Mouse (Mus musculus): ENCODE measurements around the gene Llgl1. TPM values are rescaled to one million over a fixed set of nuclear protein-coding genes. Genes with fewer than 3 reads are reported as not detected.
A peak's percentile ranks its signal among the peaks of the same experiment; 100 is the strongest.

Llgl1 gene
- 53.0 and 57.9 TPM in 2 replicates for polyA plus RNA-seq (2015; fragmentation: Nextera tagmentation; extraction: Ambion mirVana)

- Histone ChIP-seq H3K36me3 (replicated peaks) (no peaks in the 10 kb centered on the region; the same call in 1 of the 2 replicates), H3K27me3 (replicated peaks) (no peaks in the 10 kb centered on the region), H3K27ac (peak within 1 kb of the TSS; percentile 88), H3K4me2 (peak within 1 kb of the TSS; percentile 74), H3K9ac (peak within 1 kb of the TSS; percentile 85), H3K4me1 (peaks cover 43% of the 10 kb centered on the region), H3K4me3 (peak within 1 kb of the TSS; percentile 74), H3K9me3 (no peaks in the 10 kb centered on the region)
- peak; percentile 90 for ATAC-seq (replicated peaks)
- under 1% methylated on average over 48 of the region's 73 CpGs for WGBS
These were observed at the start of gene Llgl1 for GRCm38 (mm10) chr11:60699524-60700075. Gene Llgl1 (plus strand): TSS chr11:60699723.

DNA sequence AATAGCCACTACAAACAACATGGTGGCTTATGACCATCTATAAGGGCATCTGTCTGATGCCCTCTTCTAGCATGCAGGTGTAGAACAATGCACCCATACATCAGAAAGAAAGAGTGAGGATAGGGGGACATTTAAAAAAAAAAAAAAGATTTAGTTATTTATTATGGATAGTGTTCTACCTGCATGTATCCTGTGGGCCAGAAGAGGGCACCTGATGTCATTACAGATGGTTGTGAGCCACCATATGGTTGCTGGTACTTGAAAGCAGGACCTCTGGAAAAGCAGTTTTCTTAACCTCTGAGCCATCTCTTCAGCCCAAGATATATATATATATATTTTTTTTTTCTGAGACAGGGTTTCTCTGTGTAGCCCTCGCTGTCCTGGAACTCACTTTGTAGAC is 3.4 kb upstream of the Llgl1 start:
- WGBS = 82% methylated on average over 1 of the region's 1 CpGs
- H3K9me3 ChIP-seq = no peaks in the 10 kb centered on the region
- no peak for ATAC-seq (replicated peaks)

DNA sequence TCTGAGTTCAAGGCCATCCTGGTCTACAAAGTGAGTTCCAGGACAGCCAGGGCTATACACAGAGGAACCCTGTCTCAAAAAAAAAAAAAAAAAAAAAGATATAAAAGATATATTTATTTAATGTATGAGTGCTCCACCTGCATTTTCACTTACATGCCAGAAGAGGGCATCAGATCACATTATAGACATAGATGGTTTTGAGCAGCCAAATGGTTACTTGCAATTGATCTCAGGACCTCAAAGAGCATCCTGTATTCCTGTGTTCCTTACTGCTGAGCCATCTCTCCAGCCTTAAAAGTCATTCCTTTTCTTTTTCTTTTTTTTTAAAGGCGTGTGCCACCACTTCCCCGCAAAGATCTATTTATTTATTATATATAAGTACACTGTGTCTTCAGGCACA is 2.0 kb upstream of the Llgl1 start:
- H3K4me2 ChIP-seq = no peak overlapping the region
- peaks cover 28% of the 10 kb centered on the region for H3K4me1 ChIP-seq
- ATAC-seq (replicated peaks) = no peak
- no peaks in the 10 kb centered on the region for H3K27me3 ChIP-seq (replicated peaks)
- H3K4me3 ChIP-seq = no peak overlapping the region
- no peak overlapping the region for H3K9ac ChIP-seq
- H3K9me3 ChIP-seq = no peaks in the 10 kb centered on the region
- no peaks in the 10 kb centered on the region for H3K36me3 ChIP-seq (replicated peaks)
- no peak overlapping the region for H3K27ac ChIP-seq
- WGBS = 70% methylated on average over 2 of the region's 2 CpGs

More for the DNA sequence above, 3.4 kb upstream of the Llgl1 start:
- Histone ChIP-seq H3K27me3 (replicated peaks) (no peaks in the 10 kb centered on the region), H3K4me2 (no peak overlapping the region), H3K9ac (no peak overlapping the region), H3K4me3 (no peak overlapping the region), H3K27ac (no peak overlapping the region), H3K4me1 (peaks cover 16% of the 10 kb centered on the region), H3K36me3 (replicated peaks) (no peaks in the 10 kb centered on the region)

GRCm38 (mm10) chr11:60698806-60699523 is 558 bp upstream of the Llgl1 start:
- Histone ChIP-seq H3K27ac (peak overlapping the region; percentile 88), H3K4me1 (peaks cover 42% of the 10 kb centered on the region), H3K27me3 (replicated peaks) (no peaks in the 10 kb centered on the region), H3K36me3 (replicated peaks) (no peaks in the 10 kb centered on the region), H3K4me2 (peak overlapping the region; percentile 74), H3K4me3 (peak overlapping the region; percentile 74), H3K9ac (peak overlapping the region; percentile 31), H3K9me3 (no peaks in the 10 kb centered on the region)
- WGBS = 1% methylated on average over 22 of the region's 22 CpGs
- ATAC-seq (replicated peaks) = peak; percentile 56

- ATAC-seq (replicated peaks) = no peak
- no peaks in the 10 kb centered on the region for H3K9me3 ChIP-seq
- 19% methylated on average over 12 of the region's 12 CpGs for WGBS
- peaks cover 43% of the 10 kb centered on the region for H3K4me1 ChIP-seq
- peak overlapping the region; percentile 74 for H3K4me2 ChIP-seq
- H3K36me3 ChIP-seq (replicated peaks) = peaks cover 2% of the 10 kb centered on the region; the same call in 1 of the 2 replicates
- H3K4me3 ChIP-seq = peak overlapping the region; percentile 74
- peak overlapping the region; percentile 88 for H3K27ac ChIP-seq
- H3K27me3 ChIP-seq (replicated peaks) = no peaks in the 10 kb centered on the region
- H3K9ac ChIP-seq = peak overlapping the region; percentile 85
These were observed 1.0 kb downstream of the Llgl1 start for GRCm38 (mm10) chr11:60700320-60701185.

- Histone ChIP-seq H3K4me3 (no peak overlapping the region), H3K27ac (no peak overlapping the region), H3K4me1 (peaks cover 43% of the 10 kb centered on the region), H3K27me3 (replicated peaks) (no peaks in the 10 kb centered on the region), H3K36me3 (replicated peaks) (peaks cover 11% of the 10 kb centered on the region), H3K9me3 (no peaks in the 10 kb centered on the region), H3K9ac (no peak overlapping the region), H3K4me2 (peak overlapping the region; percentile 12)
- 74% methylated on average over 4 of the region's 4 CpGs for WGBS
- ATAC-seq (replicated peaks) = no peak
These were observed 2.1 kb downstream of the Llgl1 start for GRCm38 (mm10) chr11:60701611-60702010.

DNA sequence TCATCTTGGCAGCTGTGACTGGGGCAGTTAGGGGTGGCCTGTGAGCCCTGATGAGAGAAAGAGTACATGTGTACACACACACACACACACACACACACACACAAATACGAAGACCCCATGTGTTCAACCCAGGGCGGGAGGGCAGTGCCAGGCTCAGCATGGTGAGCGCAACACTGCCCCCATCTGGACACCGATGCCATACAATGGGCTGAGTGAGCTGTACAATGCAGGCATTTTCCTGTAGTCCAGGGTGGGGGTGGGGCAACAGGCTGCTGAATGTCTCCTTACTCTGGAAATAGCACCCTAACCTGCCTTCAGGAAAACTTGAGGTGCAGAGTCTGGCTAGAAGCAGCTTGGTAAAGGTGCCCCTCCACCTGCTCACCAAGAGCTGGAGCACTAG is 3.6 kb downstream of the Llgl1 start:
- no peaks in the 10 kb centered on the region for H3K27me3 ChIP-seq (replicated peaks)
- no peak overlapping the region for H3K9ac ChIP-seq
- no peaks in the 10 kb centered on the region for H3K9me3 ChIP-seq
- H3K27ac ChIP-seq = no peak overlapping the region
- no peak overlapping the region for H3K4me3 ChIP-seq
- H3K4me2 ChIP-seq = 0 out of 2 replicates have a peak overlapping the region, but pooled peaks have one; percentile 2
- H3K36me3 ChIP-seq (replicated peaks) = peaks cover 26% of the 10 kb centered on the region
- peaks cover 43% of the 10 kb centered on the region for H3K4me1 ChIP-seq
- WGBS = 17% methylated on average over 4 of the region's 4 CpGs
- ATAC-seq (replicated peaks) = no peak

DNA sequence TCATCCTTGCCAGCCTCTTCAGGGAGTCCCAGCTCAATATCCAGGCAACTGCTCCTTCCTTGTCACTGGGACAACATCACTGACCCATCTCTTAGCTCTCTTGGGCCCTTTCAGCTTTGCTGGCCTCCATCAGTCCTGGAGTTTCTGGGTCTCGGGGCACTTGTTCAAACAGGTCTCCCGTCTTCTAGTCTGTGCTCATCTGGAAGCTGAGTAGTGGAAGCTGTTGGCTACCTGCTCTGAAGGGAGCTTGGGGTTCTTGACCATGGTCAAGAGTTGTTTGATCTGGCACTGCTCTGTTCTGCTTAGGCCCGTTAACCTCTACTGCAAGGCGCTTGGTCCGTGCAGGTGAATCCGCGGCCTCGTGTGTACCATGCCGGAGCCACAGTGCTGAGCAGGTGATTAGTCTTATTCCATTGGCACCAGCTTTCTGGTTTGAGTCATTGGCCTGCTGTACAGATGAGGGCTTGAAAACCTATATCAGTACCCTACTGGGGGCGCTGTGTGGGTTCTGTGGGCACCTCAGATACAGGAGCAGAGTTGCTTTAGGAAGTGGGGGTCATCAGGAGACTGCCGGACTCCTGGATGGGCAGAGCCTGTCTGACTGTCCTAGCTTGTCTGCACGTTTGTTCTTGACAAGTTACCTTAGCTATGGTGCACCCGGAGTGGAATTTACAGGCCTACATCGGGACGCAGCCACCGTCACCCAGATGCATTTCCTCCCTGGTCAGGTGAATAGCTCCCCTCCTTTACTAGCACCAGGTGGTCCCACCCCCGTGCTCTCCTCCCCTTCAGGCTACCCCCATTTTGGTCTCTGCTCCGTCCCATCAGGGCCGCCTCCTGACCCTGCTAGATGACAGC is 4.7 kb downstream of the Llgl1 start:
- peaks cover 38% of the 10 kb centered on the region for H3K4me1 ChIP-seq
- H3K9ac ChIP-seq = no peak overlapping the region
- ATAC-seq (replicated peaks) = no peak
- H3K4me3 ChIP-seq = no peak overlapping the region
- H3K27me3 ChIP-seq (replicated peaks) = no peaks in the 10 kb centered on the region
- no peak overlapping the region for H3K27ac ChIP-seq
- no peaks in the 10 kb centered on the region for H3K9me3 ChIP-seq
- no peak overlapping the region for H3K4me2 ChIP-seq
- 95% methylated on average over 19 of the region's 19 CpGs for WGBS
- peaks cover 38% of the 10 kb centered on the region for H3K36me3 ChIP-seq (replicated peaks)

GRCm38 (mm10) chr11:60705255-60705654 is 5.7 kb downstream of the Llgl1 start:
- H3K9me3 ChIP-seq = no peaks in the 10 kb centered on the region
- H3K4me1 ChIP-seq = peaks cover 36% of the 10 kb centered on the region
- H3K4me3 ChIP-seq = no peak overlapping the region
- peaks cover 48% of the 10 kb centered on the region for H3K36me3 ChIP-seq (replicated peaks)
- WGBS = 94% methylated on average over 3 of the region's 3 CpGs
- ATAC-seq (replicated peaks) = no peak
- H3K4me2 ChIP-seq = no peak overlapping the region
- H3K9ac ChIP-seq = no peak overlapping the region
- H3K27ac ChIP-seq = no peak overlapping the region
- no peaks in the 10 kb centered on the region for H3K27me3 ChIP-seq (replicated peaks)

DNA sequence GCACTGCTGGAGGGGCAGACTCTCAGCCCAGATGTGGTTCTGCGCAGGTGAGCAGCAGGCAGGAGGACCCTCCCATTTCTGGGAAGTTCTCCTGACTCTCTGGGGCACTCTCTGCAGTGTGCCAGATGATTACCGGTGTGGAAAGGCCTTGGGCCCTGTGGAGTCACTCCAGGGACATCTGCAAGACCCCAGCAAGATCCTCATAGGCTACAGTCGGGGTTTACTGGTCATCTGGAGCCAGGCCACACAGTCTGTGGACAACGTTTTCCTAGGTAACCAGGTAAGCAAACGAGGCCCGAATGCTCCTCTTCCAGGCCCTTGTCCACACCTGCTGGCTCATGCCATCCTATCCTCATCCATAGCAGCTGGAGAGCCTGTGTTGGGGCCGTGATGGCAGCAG is 6.6 kb downstream of the Llgl1 start:
- Histone ChIP-seq H3K9me3 (no peaks in the 10 kb centered on the region), H3K4me2 (no peak overlapping the region), H3K4me1 (peaks cover 28% of the 10 kb centered on the region), H3K36me3 (replicated peaks) (peaks cover 55% of the 10 kb centered on the region), H3K4me3 (no peak overlapping the region), H3K27me3 (replicated peaks) (no peaks in the 10 kb centered on the region), H3K9ac (no peak overlapping the region), H3K27ac (no peak overlapping the region)
- WGBS = 93% methylated on average over 7 of the region's 7 CpGs
- no peak for ATAC-seq (replicated peaks)

DNA sequence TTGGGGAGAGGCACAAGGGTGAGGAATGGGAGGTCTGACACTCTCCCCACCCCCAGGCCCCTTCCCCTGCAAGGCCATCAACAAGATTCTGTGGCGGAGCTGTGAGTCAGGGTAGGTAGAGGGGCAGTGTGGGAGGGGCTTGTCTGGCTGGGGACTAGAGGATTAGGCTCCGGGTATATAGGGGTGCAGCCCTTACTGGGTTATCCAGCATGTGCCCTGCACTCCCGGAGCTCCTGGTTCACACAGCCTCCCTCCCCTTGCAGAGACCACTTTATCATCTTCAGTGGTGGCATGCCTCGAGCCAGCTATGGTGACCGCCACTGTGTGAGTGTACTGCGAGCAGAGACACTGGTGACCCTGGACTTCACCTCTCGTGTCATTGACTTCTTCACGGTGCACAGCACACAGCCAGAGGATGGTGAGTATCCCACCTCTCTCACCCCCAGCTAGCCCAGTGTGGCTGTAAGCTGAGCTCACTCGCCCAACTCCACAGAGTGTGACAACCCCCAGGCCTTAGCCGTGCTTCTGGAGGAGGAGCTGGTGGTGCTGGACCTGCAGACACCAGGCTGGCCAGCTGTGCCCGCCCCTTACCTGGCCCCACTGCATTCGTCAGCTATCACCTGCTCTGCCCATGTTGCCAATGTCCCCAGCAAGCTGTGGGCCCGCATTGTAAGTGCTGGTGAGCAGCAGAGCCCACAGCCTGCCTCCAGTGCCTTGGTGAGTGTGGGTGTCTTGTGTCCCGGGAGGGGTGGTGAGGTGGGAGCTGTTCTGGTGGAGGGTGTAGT is 7.4 kb downstream of the Llgl1 start:
- ATAC-seq (replicated peaks) = no peak
- Histone ChIP-seq H3K4me1 (peaks cover 22% of the 10 kb centered on the region), H3K9me3 (no peaks in the 10 kb centered on the region), H3K27me3 (replicated peaks) (no peaks in the 10 kb centered on the region), H3K27ac (no peak overlapping the region), H3K36me3 (replicated peaks) (peaks cover 62% of the 10 kb centered on the region), H3K4me3 (no peak overlapping the region), H3K9ac (no peak overlapping the region), H3K4me2 (no peak overlapping the region)
- 93% methylated on average over 14 of the region's 14 CpGs for WGBS
